Mouse (Mus musculus) 3134 (cell line): ENCODE measurements around the gene Dok1.

Experiments
- DNase-seq: peaks from one replicate; pipeline ENCODE4 v3.0.0-alpha.2; 2011; ENCODE audit warnings: low spot score; ENCODE audit not compliant: insufficient read length; ENCODE audit errors: extremely low read depth

The Dok1 gene

DNA sequence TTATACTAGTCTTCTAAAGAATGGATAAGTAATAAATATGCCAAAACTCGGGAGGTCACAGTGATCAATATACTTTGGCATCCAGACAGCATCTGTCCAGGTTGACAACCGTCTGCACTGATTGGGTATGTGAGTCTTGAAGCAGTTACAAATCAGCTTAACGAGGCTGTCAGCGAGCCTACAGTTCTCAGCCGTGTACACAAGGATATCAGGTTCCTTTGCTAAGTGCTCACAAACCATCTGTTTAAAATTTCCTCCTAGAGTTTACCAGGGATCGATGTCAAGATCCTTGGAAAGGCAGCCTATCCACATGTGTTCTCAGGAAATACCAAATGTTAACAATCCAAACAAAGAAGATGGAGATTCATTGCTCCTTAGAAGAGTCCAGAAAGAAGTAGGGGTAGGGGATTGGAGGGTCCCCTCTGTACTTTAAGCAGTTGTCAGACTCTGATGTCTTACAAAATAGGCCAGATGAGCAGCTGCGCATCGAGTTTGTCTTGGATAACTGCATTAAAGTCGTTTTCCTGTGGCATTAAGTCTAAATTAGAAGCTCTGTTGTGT, 45.8 kb downstream of the Dok1 start:
- no peak for DNase-seq
